Mouse (Mus musculus) forebrain, embryonic 12.5 days (tissue): ENCODE data around the gene Lrrc73. TPM values are rescaled to one million over a fixed set of nuclear protein-coding genes. Genes with fewer than 3 reads are reported as not detected.

Experiments used
- ATAC-seq: fragments of 200-750 bp; cut with Nextera tagmentation; 2 replicates; pipeline ENCODE4 v1.8.0; 2017; ENCODE audit warnings: moderate TSS enrichment; ENCODE audit not compliant: low FRiP score
- H3K27ac ChIP-seq: fragments of 300-500 bp; sonication (generic); 2 replicates; pipeline ENCODE4 v1.5.1; 2016; ENCODE audit warnings: mild to moderate bottlenecking
- H3K27me3 ChIP-seq: fragments of 300-500 bp; sonication (generic); 2 replicates; pipeline ENCODE4 v1.6.1; 2016; ENCODE audit warnings: mild to moderate bottlenecking
- H3K36me3 ChIP-seq: fragments of 300-500 bp; sonication (generic); replicated peaks from 2 replicates; pipeline ENCODE4 v1.6.1; 2016; ENCODE audit warnings: mild to moderate bottlenecking
- H3K4me1 ChIP-seq: fragments of 300-500 bp; sonication (generic); 2 replicates; pipeline ENCODE4 v1.6.1; 2016
- H3K4me2 ChIP-seq: fragments of 300-500 bp; sonication (generic); 2 replicates; pipeline ENCODE4 v1.6.1; 2016; ENCODE audit warnings: mild to moderate bottlenecking, moderate library complexity
- H3K4me3 ChIP-seq: fragments of 300-500 bp; sonication (generic); replicated peaks from 2 replicates; pipeline ENCODE4 v1.5.1; 2016; ENCODE audit warnings: mild to moderate bottlenecking
- H3K9ac ChIP-seq: fragments of 300-500 bp; sonication (generic); 2 replicates; pipeline ENCODE4 v1.6.1; 2016; ENCODE audit warnings: mild to moderate bottlenecking
- H3K9me3 ChIP-seq: fragments of 300-500 bp; sonication (generic); 2 replicates; pipeline ENCODE4 v1.6.1; 2016
- WGBS: fragments of 180-500 bp; shearing (Covaris S2); methylation state at CpG from one replicate; pipeline ENCODE4 v1.1.7; 2016; 5-methylcytosine and 5-hydroxymethylcytosine counted together
- polyA plus RNA-seq: library from polyadenylated mRNA; unstranded; fragments of >200 nt; fragmentation: Nextera tagmentation; extraction: Ambion mirVana; gene quantifications from 2 replicates; pipeline ENCODE4 v1.2.1, GENCODE M21; 2016

Lrrc73 gene
- polyA plus RNA-seq, 1 experiment from 2014 or later = 3.0 TPM

- Histone ChIP-seq H3K27ac (no peak overlapping the region), H3K4me3 (no peak overlapping the region), H3K4me2 (no peak overlapping the region), H3K27me3 (no peaks in the 10 kb centered on the region), H3K9ac (no peak overlapping the region), H3K4me1 (peaks cover 21% of the 10 kb centered on the region), H3K36me3 (peaks cover 47% of the 10 kb centered on the region), H3K9me3 (no peaks in the 10 kb centered on the region)
- no peak for ATAC-seq
- WGBS = 90% methylated on average over 12 of the region's 12 CpGs
Measured at GRCm38 (mm10) chr17:46278011-46278765, 24.9 kb downstream of the Lrrc73 start.

GRCm38 (mm10) chr17:46282483-46283123 lies 29.3 kb downstream of the Lrrc73 start, which contains the start of gene Tjap1:
Tjap1 (minus strand) TSS chr17:46283026.
- Histone ChIP-seq H3K4me2 (peak within 1 kb of the TSS; percentile 87), H3K27ac (peak within 1 kb of the TSS; percentile 74), H3K9me3 (no peaks in the 10 kb centered on the region), H3K4me3 (peak within 1 kb of the TSS; percentile 72), H3K9ac (peak within 1 kb of the TSS; percentile 82), H3K36me3 (peaks cover 28% of the 10 kb centered on the region), H3K27me3 (no peaks in the 10 kb centered on the region), H3K4me1 (peaks cover 24% of the 10 kb centered on the region)
- under 1% methylated on average over 37 of the region's 37 CpGs for WGBS
- peak; percentile 99 for ATAC-seq

- H3K4me1 ChIP-seq = peaks cover 28% of the 10 kb centered on the region
Measured at GRCm38 (mm10) chr17:46283140-46283539, 29.8 kb downstream of the Lrrc73 start.

GRCm38 (mm10) chr17:46283911-46284310 lies 30.6 kb downstream of the Lrrc73 start:
- Histone ChIP-seq H3K27ac (no peak overlapping the region), H3K27me3 (no peaks in the 10 kb centered on the region), H3K4me3 (no peak overlapping the region), H3K4me2 (no peak overlapping the region), H3K9me3 (no peaks in the 10 kb centered on the region), H3K36me3 (peaks cover 16% of the 10 kb centered on the region), H3K4me1 (peaks cover 28% of the 10 kb centered on the region), H3K9ac (no peak overlapping the region)
- ATAC-seq = no peak
- WGBS = 92% methylated on average over 8 of the region's 8 CpGs

More at GRCm38 (mm10) chr17:46283140-46283539, 29.8 kb downstream of the Lrrc73 start:
- Histone ChIP-seq H3K9ac (peak overlapping the region; percentile 82), H3K4me2 (peak overlapping the region; percentile 87), H3K27ac (peak overlapping the region; percentile 74; the same call in 1 of the 2 replicates), H3K36me3 (peaks cover 24% of the 10 kb centered on the region), H3K4me3 (peak overlapping the region; percentile 72), H3K27me3 (no peaks in the 10 kb centered on the region), H3K9me3 (no peaks in the 10 kb centered on the region)
- 22% methylated on average over 9 of the region's 9 CpGs for WGBS
- peak; percentile 63; the same call in 1 of the 2 replicates for ATAC-seq

- no peak overlapping the region for H3K4me3 ChIP-seq
- H3K9ac ChIP-seq = no peak overlapping the region
- WGBS = 67% methylated on average over 7 of the region's 7 CpGs
- no peak overlapping the region for H3K4me2 ChIP-seq
- no peak overlapping the region for H3K27ac ChIP-seq
- H3K27me3 ChIP-seq = no peaks in the 10 kb centered on the region
- H3K9me3 ChIP-seq = no peaks in the 10 kb centered on the region
- ATAC-seq = no peak
- H3K4me1 ChIP-seq = peaks cover 28% of the 10 kb centered on the region
- peaks cover 10% of the 10 kb centered on the region; the same call in 1 of the 2 replicates for H3K36me3 ChIP-seq
Measured at GRCm38 (mm10) chr17:46284653-46285052, 31.3 kb downstream of the Lrrc73 start.

- no peak overlapping the region for H3K9ac ChIP-seq
- H3K27me3 ChIP-seq = no peaks in the 10 kb centered on the region
- WGBS = 71% methylated on average over 6 of the region's 6 CpGs
- peaks cover 28% of the 10 kb centered on the region for H3K4me1 ChIP-seq
- H3K9me3 ChIP-seq = no peaks in the 10 kb centered on the region
- H3K27ac ChIP-seq = no peak overlapping the region
- ATAC-seq = no peak
- H3K36me3 ChIP-seq = peaks cover 4% of the 10 kb centered on the region; the same call in 1 of the 2 replicates
- no peak overlapping the region for H3K4me3 ChIP-seq
- H3K4me2 ChIP-seq = no peak overlapping the region
Measured at GRCm38 (mm10) chr17:46285407-46285806, 32.1 kb downstream of the Lrrc73 start.

GRCm38 (mm10) chr17:46287678-46288095 lies 34.4 kb downstream of the Lrrc73 start:
- Histone ChIP-seq H3K4me2 (no peak overlapping the region), H3K9ac (no peak overlapping the region), H3K4me1 (peaks cover 10% of the 10 kb centered on the region), H3K27me3 (peaks cover 5% of the 10 kb centered on the region; the same call in 1 of the 2 replicates), H3K9me3 (no peaks in the 10 kb centered on the region), H3K27ac (no peak overlapping the region), H3K4me3 (no peak overlapping the region), H3K36me3 (no peaks in the 10 kb centered on the region)
- WGBS = 63% methylated on average over 11 of the region's 11 CpGs
- ATAC-seq = no peak

- 54% methylated on average over 6 of the region's 6 CpGs for WGBS
- Histone ChIP-seq H3K36me3 (no peaks in the 10 kb centered on the region), H3K4me2 (peak overlapping the region; percentile 100; the same call in 1 of the 2 replicates), H3K4me3 (no peak overlapping the region), H3K9ac (no peak overlapping the region), H3K27me3 (peaks cover 78% of the 10 kb centered on the region), H3K9me3 (no peaks in the 10 kb centered on the region), H3K4me1 (peaks cover 23% of the 10 kb centered on the region), H3K27ac (no peak overlapping the region)
- ATAC-seq = no peak
Measured at GRCm38 (mm10) chr17:46296601-46297000, 43.3 kb downstream of the Lrrc73 start.

- Histone ChIP-seq H3K36me3 (no peaks in the 10 kb centered on the region), H3K27ac (no peak overlapping the region), H3K4me3 (peak overlapping the region; percentile 63), H3K9ac (peak overlapping the region; percentile 69), H3K4me2 (peak overlapping the region; percentile 100), H3K4me1 (peaks cover 23% of the 10 kb centered on the region), H3K9me3 (no peaks in the 10 kb centered on the region), H3K27me3 (peaks cover 78% of the 10 kb centered on the region)
- 13% methylated on average over 6 of the region's 6 CpGs for WGBS
- ATAC-seq = no peak
Measured at GRCm38 (mm10) chr17:46297028-46297363, 43.7 kb downstream of the Lrrc73 start.

- peaks cover 74% of the 10 kb centered on the region for H3K27me3 ChIP-seq
- H3K27ac ChIP-seq = no peak within 1 kb of the TSS
- peak within 1 kb of the TSS; percentile 63 for H3K4me3 ChIP-seq
- peak within 1 kb of the TSS; percentile 100 for H3K4me2 ChIP-seq
- ATAC-seq = peak; percentile 56
- no peaks in the 10 kb centered on the region for H3K9me3 ChIP-seq
- WGBS = under 1% methylated on average over 65 of the region's 86 CpGs
- peaks cover 23% of the 10 kb centered on the region for H3K4me1 ChIP-seq
- no peaks in the 10 kb centered on the region for H3K36me3 ChIP-seq
- peak within 1 kb of the TSS; percentile 69 for H3K9ac ChIP-seq
Measured at GRCm38 (mm10) chr17:46297364-46298219, 44.3 kb downstream of the Lrrc73 start, which contains the start of gene Dlk2. Dlk2 (plus strand) TSS chr17:46297421.

- H3K9me3 ChIP-seq = no peaks in the 10 kb centered on the region
- H3K27me3 ChIP-seq = peaks cover 68% of the 10 kb centered on the region
- H3K4me1 ChIP-seq = peaks cover 23% of the 10 kb centered on the region
- H3K4me3 ChIP-seq = peak overlapping the region; percentile 63
- no peak overlapping the region for H3K27ac ChIP-seq
- WGBS = under 1% methylated on average over 48 of the region's 48 CpGs
- no peaks in the 10 kb centered on the region for H3K36me3 ChIP-seq
- H3K4me2 ChIP-seq = peak overlapping the region; percentile 100
- H3K9ac ChIP-seq = peak overlapping the region; percentile 69
- ATAC-seq = peak; percentile 88
Measured at GRCm38 (mm10) chr17:46298220-46298913, 45.0 kb downstream of the Lrrc73 start.
